ENCODE assay signal across 28 mouse cellular contexts in the genomic region with DNA sequence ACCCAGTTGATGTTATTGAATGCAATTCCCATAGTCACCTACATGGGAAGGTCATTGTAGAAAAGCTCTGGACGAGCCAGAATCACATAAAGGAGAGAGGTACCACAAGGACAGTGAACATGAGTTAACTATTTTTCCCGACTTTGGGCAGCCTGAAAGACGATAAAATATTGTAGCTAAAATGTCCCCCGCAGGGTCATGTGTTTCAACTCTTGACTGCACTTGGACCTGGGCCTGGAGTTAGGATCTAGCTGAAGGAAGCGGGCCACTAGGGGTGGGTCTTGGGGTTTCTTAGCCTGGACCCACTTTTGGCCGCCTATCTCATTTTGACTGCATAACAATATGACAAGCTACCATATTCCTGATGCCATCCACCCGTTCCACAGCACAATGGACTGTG. TPM values are rescaled to one million over a fixed set of nuclear protein-coding genes. Genes with fewer than 3 reads are reported as not detected.
"Had no signal": no experiment of that assay in that cellular context is flagged by ENCODE, and none has a peak within 500 bp of the region (broad histone marks: within the 10 kb centered on the region; RNA-seq: fewer than 3 reads in every experiment).

No protein-coding gene starts in this region.

- ATAC-seq: liver, postnatal 0 days; lung, postnatal 0 days; midbrain, embryonic 15.5 days had no signal

- H3K4me3 ChIP-seq: kidney, embryonic 15.5 days; layer of hippocampus, adult 2 months; limb, embryonic 10.5 days; limb, embryonic 13.5 days; midbrain, embryonic 12.5 days; midbrain, embryonic 15.5 days; neural tube, embryonic 12.5 days; neural tube, embryonic 15.5 days had no signal

- H3K9me3 ChIP-seq: kidney, embryonic 15.5 days; limb, embryonic 10.5 days; limb, embryonic 13.5 days; midbrain, embryonic 12.5 days; midbrain, embryonic 15.5 days; neural tube, embryonic 12.5 days; neural tube, embryonic 15.5 days had no signal

- H3K4me2 ChIP-seq: kidney, embryonic 15.5 days; limb, embryonic 13.5 days; lung, embryonic 14.5 days; midbrain, embryonic 12.5 days; midbrain, embryonic 15.5 days; neural tube, embryonic 12.5 days; neural tube, embryonic 15.5 days had no signal

- DNase-seq: kidney, postnatal 25 days; layer of hippocampus, adult 9-11 months; liver; liver, postnatal 0 days; lung, embryonic 14.5 days; right cerebral cortex, adult 18-20 months; right cerebral cortex, postnatal 14 days; right cerebral cortex, postnatal 4 days; thymus, adult 2 months; thymus, postnatal 14 days; thymus, postnatal 4 days had no signal

- H3K27ac ChIP-seq: kidney, embryonic 15.5 days; layer of hippocampus, adult 2 months; limb, embryonic 10.5 days; limb, embryonic 13.5 days; liver, embryonic 14.5 days; macrophage; midbrain, embryonic 12.5 days; midbrain, embryonic 15.5 days; neural tube, embryonic 12.5 days; neural tube, embryonic 15.5 days; stomach, postnatal 0 days had no signal

- H3K9ac ChIP-seq: kidney, embryonic 15.5 days; limb, embryonic 13.5 days; liver, embryonic 14.5 days; liver, postnatal 0 days; lung, embryonic 14.5 days; midbrain, embryonic 12.5 days; midbrain, embryonic 15.5 days; neural tube, embryonic 12.5 days; neural tube, embryonic 15.5 days had no signal

- H3K4me1 ChIP-seq: kidney, embryonic 15.5 days; limb, embryonic 10.5 days; midbrain, embryonic 12.5 days; midbrain, embryonic 15.5 days; neural tube, embryonic 12.5 days; neural tube, embryonic 15.5 days had no signal

- H3K27me3 ChIP-seq: kidney, embryonic 15.5 days; limb, embryonic 13.5 days; midbrain, embryonic 12.5 days; midbrain, embryonic 15.5 days; neural tube, embryonic 12.5 days; neural tube, embryonic 15.5 days had no signal

- H3K36me3 ChIP-seq: kidney, embryonic 15.5 days; limb, embryonic 10.5 days; limb, embryonic 13.5 days; midbrain, embryonic 12.5 days; midbrain, embryonic 15.5 days; neural tube, embryonic 12.5 days; neural tube, embryonic 15.5 days had no signal

RNA-seq across cellular contexts. Expression of a gene that starts 32.1 kb away (rescaled TPM):
- total RNA-seq: layer of hippocampus, adult 2 months; layer of hippocampus, postnatal 25 days; left cerebral cortex, adult 18-20 months; left cerebral cortex, postnatal 25 days had no signal
- polyA plus RNA-seq: lung, embryonic 14.5 days; macrophage; midbrain, embryonic 15.5 days; neural tube, embryonic 15.5 days; stomach, embryonic 14.5 days; stomach, postnatal 0 days had no signal

RNA-seq across cellular contexts. Expression of a gene that starts 42.0 kb away (rescaled TPM):
- total RNA-seq: layer of hippocampus, adult 2 months; layer of hippocampus, postnatal 25 days; left cerebral cortex, adult 18-20 months; left cerebral cortex, postnatal 25 days had no signal
- polyA plus RNA-seq: limb, embryonic 10.5 days; limb, embryonic 13.5 days; lung, postnatal 0 days; macrophage; midbrain, embryonic 12.5 days; midbrain, embryonic 15.5 days; neural tube, embryonic 15.5 days; stomach, embryonic 14.5 days; thymus, adult 2 months had no signal

RNA-seq across cellular contexts. Expression of a gene that starts 48.0 kb away (rescaled TPM):
- total RNA-seq: layer of hippocampus, adult 2 months; layer of hippocampus, postnatal 25 days; left cerebral cortex, adult 18-20 months; left cerebral cortex, postnatal 25 days had no signal
- polyA plus RNA-seq: limb, embryonic 10.5 days; limb, embryonic 13.5 days; lung, embryonic 14.5 days; macrophage; midbrain, embryonic 12.5 days; midbrain, embryonic 15.5 days; neural tube, embryonic 15.5 days; stomach, embryonic 14.5 days; stomach, postnatal 0 days; thymus, adult 2 months had no signal

RNA-seq across cellular contexts. Expression of a gene that starts 53.7 kb away (rescaled TPM):
- total RNA-seq: layer of hippocampus, adult 2 months; layer of hippocampus, postnatal 25 days; left cerebral cortex, adult 18-20 months; left cerebral cortex, postnatal 25 days had no signal
- polyA plus RNA-seq: limb, embryonic 10.5 days; limb, embryonic 13.5 days; lung, embryonic 14.5 days; lung, postnatal 0 days; macrophage; midbrain, embryonic 12.5 days; midbrain, embryonic 15.5 days; neural tube, embryonic 12.5 days; neural tube, embryonic 15.5 days; stomach, embryonic 14.5 days; stomach, postnatal 0 days; thymus, adult 2 months had no signal

RNA-seq across cellular contexts. Expression of a gene that starts 59.7 kb away (rescaled TPM):
- total RNA-seq: layer of hippocampus, adult 2 months; layer of hippocampus, postnatal 25 days; left cerebral cortex, adult 18-20 months; left cerebral cortex, postnatal 25 days; megakaryocyte, adult 5-6 weeks had no signal
- polyA plus RNA-seq: limb, embryonic 13.5 days; lung, embryonic 14.5 days; lung, postnatal 0 days; macrophage; midbrain, embryonic 15.5 days; neural tube, embryonic 12.5 days; neural tube, embryonic 15.5 days; stomach, embryonic 14.5 days; stomach, postnatal 0 days; thymus, adult 2 months had no signal
